ENCODE assay signal across 11 mouse cellular contexts in genomic region chr11:21015536-21015935, GRCm38 (mm10).
DNase-seq lines count a peak whose midpoint lies in the region; ATAC-seq and TF ChIP-seq lines count a peak whose summit lies in the region.
"Had no signal": no experiment of that assay in that cellular context is flagged by ENCODE, and none has a peak within 500 bp of the region (broad histone marks: within the 10 kb centered on the region; RNA-seq: fewer than 3 reads in every experiment).

No protein-coding gene starts in this region.

- H3K9ac ChIP-seq in liver, postnatal 0 days (replicated peaks): no peak overlapping the region
- H3K9ac ChIP-seq: limb, embryonic 15.5 days; midbrain, embryonic 15.5 days had no signal

- WGBS in liver, postnatal 0 days (ENCODE audit: insufficient replicate concordance): 68% methylated on average over 3 of the region's 3 CpGs

- peak; percentile 68 for ATAC-seq in liver, postnatal 0 days
- ATAC-seq: midbrain, embryonic 15.5 days had no signal

- H3K36me3 ChIP-seq in liver, postnatal 0 days (replicated peaks; ENCODE audit: insufficient read depth, low read length): no peaks in the 10 kb centered on the region
- H3K36me3 ChIP-seq: limb, embryonic 15.5 days; midbrain, embryonic 15.5 days had no signal

- no peak for TF ChIP-seq EP300 in liver, postnatal 0 days (IDR thresholded peaks at IDR 0.05; ENCODE audit: low read depth)

- no peaks in the 10 kb centered on the region for H3K9me3 ChIP-seq in liver, postnatal 0 days (ENCODE audit: low read length)
- H3K9me3 ChIP-seq: limb, embryonic 15.5 days; midbrain, embryonic 15.5 days had no signal

- no peak for DNase-seq in gastrocnemius, adult 2 months
- no peak for DNase-seq in gastrocnemius, postnatal 10 days
- DNase-seq in liver, postnatal 0 days: peak; percentile 30
- no peak for DNase-seq in liver
- peak; percentile 31 to 69 for DNase-seq in cerebellum, postnatal 25 days
- peak; percentile 70 for DNase-seq in lung, postnatal 36 days
- no peak for DNase-seq in spleen, postnatal 36 days (ENCODE audit: low spot score in 2 of 2)
- DNase-seq in left cerebral cortex, adult 8-10 months (ENCODE audit: low spot score in 2 of 2): no peak

- no peak overlapping the region for H3K4me2 ChIP-seq in liver, postnatal 0 days (ENCODE audit: low read depth, low read length)
- H3K4me2 ChIP-seq: limb, embryonic 15.5 days; midbrain, embryonic 15.5 days had no signal

- TF ChIP-seq CTCF in gastrocnemius, adult 2 months (IDR thresholded peaks at IDR 0.05): no peak
- TF ChIP-seq CTCF in liver, postnatal 0 days (IDR thresholded peaks at IDR 0.05; ENCODE audit: low read depth): no peak

- intact Hi-C loops in gastrocnemius, adult 2 months (cut with DNase I): loop anchor here (2.0 kb wide), 1 partner anchor 59 kb away; no protein-coding TSS in a partner anchor

- peaks cover 6% of the 10 kb centered on the region; the same call in 1 of the 2 replicates for H3K4me1 ChIP-seq in liver, postnatal 0 days (ENCODE audit: insufficient read depth)

- peak overlapping the region; percentile 72 for H3K27ac ChIP-seq in gastrocnemius, adult 2 months
- no peak overlapping the region for H3K27ac ChIP-seq in liver, postnatal 0 days (ENCODE audit: low read depth)
- H3K27ac ChIP-seq: midbrain, embryonic 15.5 days had no signal

- H3K4me3 ChIP-seq in gastrocnemius, adult 2 months: no peak overlapping the region
- no peak overlapping the region for H3K4me3 ChIP-seq in liver, postnatal 0 days (ENCODE audit: low read depth, low read length)
- H3K4me3 ChIP-seq: limb, embryonic 15.5 days; midbrain, embryonic 15.5 days had no signal

- H3K27me3 ChIP-seq in liver, postnatal 0 days (ENCODE audit: insufficient read depth, low read length): no peaks in the 10 kb centered on the region
- H3K27me3 ChIP-seq: CH12.LX; limb, embryonic 15.5 days; midbrain, embryonic 15.5 days had no signal

Comparison
In these comparisons a context has a peak if more than half of its experiments do, and no peak if none do; other contexts are left out.
1. DNase-seq: peak in liver, postnatal 0 days (single experiment), cerebellum, postnatal 25 days (2 of 2) and lung, postnatal 36 days (single experiment); none in gastrocnemius, adult 2 months (single experiment), gastrocnemius, postnatal 10 days (single experiment), liver (single experiment), spleen, postnatal 36 days (0 of 2) and left cerebral cortex, adult 8-10 months (0 of 2).